Mouse (Mus musculus): ENCODE data around the gene Jade2. TPM values are rescaled to one million over a fixed set of nuclear protein-coding genes. Genes with fewer than 3 reads are reported as not detected.

Jade2 gene
- polyA plus RNA-seq, 1 experiment from 2014 or later, result 1.8 TPM

DNA sequence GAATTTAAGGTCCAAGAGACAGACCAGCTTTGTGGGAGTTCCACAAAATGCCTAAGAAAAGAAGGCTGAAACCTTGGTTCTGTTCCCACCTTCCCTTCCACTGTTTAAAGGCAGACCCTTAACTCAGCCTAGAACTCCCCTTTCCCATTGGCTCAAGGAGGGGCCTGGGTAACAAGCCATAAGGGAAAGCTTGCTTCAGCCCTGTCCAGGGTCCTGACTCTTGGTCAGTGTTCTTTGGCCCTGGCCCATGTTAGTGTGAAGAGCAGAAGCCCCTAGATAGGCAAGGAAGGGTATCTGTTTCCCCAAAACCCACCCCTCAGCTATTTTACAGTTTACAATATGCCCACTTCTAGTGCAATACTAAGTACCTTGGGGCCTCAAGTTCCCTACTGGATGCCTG, 13.6 kb downstream of the Jade2 start:
- no peak overlapping the region for H3K9ac ChIP-seq
- H3K27ac ChIP-seq, result no peak overlapping the region
- H3K27me3 ChIP-seq, result no peaks in the 10 kb centered on the region
- no peaks in the 10 kb centered on the region for H3K9me3 ChIP-seq
- 0 out of 2 replicates have a peak, but pooled peaks cover 4% of the 10 kb centered on the region for H3K4me1 ChIP-seq
- no peak overlapping the region for H3K4me3 ChIP-seq
- no peak for ATAC-seq (ENCODE audit: insufficient number of reproducible peaks, insufficient read depth, low FRiP score, low TSS enrichment)
- H3K4me2 ChIP-seq (replicated peaks), result no peak overlapping the region
- no peaks in the 10 kb centered on the region for H3K36me3 ChIP-seq

DNA sequence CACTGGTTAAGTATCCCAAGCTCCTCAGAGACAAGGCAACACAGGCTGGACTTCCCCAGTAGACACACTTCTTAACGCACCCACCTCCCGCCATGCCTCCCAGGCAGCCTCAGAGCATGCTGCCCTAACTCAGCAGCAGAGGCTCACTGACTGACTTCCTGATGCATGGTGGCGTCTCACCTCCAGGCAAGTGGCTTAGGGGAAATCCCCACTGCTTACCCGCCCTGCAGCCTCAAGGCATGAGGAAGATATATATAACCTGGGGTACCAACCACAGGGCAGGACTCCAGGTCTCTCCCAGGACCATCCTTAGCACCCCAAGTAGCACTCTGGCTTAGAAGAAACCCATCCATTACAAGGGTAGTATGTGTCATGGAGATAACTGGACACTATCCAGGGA, 14.3 kb downstream of the Jade2 start:
- Histone ChIP-seq H3K9me3 (no peaks in the 10 kb centered on the region), H3K9ac (no peak overlapping the region), H3K36me3 (no peaks in the 10 kb centered on the region), H3K4me2 (replicated peaks) (no peak overlapping the region), H3K4me1 (0 out of 2 replicates have a peak, but pooled peaks cover 4% of the 10 kb centered on the region), H3K27ac (no peak overlapping the region), H3K27me3 (no peaks in the 10 kb centered on the region), H3K4me3 (no peak overlapping the region)
- WGBS, result 89% methylated on average over 4 of the region's 4 CpGs
- ATAC-seq (ENCODE audit: insufficient number of reproducible peaks, insufficient read depth, low FRiP score, low TSS enrichment), result no peak

DNA sequence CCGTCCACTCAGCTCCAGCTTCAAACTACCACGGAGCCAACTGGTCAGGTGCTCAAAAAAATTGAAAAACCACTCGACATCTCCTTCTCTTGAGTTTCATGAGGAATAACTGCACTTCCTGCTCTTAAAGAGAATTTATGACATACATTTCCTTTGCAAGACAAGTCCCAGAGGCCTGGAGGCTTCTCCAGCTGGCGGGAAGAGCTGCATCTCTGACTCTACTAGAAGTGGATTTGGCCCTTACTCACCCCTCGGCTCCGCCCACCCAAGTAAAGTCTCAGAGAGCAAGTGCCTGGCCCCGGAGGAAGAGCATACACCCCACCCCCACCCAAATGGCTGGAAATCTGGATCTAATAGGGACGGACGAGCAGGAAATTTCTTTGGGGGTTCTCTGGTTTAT, 16.3 kb downstream of the Jade2 start:
- Histone ChIP-seq H3K27me3 (no peaks in the 10 kb centered on the region), H3K9ac (no peak overlapping the region), H3K4me3 (no peak overlapping the region)

DNA sequence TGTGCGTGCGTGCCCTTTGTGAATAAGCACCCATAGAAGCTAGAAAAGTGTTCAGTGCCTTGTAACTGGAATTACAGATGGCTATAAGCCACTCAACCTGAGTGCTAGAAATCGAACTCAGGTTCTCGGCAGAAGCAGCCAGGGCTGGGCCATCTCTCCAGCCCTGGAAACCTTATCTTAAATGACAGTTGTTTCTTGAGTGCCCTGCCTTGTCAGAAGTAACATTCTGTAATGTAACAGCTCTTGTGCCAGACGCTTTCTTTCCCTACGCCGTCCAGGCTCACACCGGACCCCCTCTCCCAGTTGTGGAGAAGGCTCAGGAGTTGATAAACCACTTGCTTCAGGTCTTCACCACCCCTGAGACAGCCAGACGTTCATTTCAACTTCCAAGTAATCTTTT, 16.8 kb downstream of the Jade2 start:
- H3K9ac ChIP-seq, result no peak overlapping the region
- H3K9me3 ChIP-seq, result no peaks in the 10 kb centered on the region
- no peak overlapping the region for H3K27ac ChIP-seq
- H3K4me1 ChIP-seq, result 0 out of 2 replicates have a peak, but pooled peaks cover 4% of the 10 kb centered on the region
- ATAC-seq (ENCODE audit: insufficient number of reproducible peaks, insufficient read depth, low FRiP score, low TSS enrichment), result no peak
- WGBS, result 74% methylated on average over 9 of the region's 9 CpGs
- H3K4me3 ChIP-seq, result no peak overlapping the region
- H3K4me2 ChIP-seq (replicated peaks), result no peak overlapping the region
- H3K27me3 ChIP-seq, result no peaks in the 10 kb centered on the region
- H3K36me3 ChIP-seq, result no peaks in the 10 kb centered on the region

More for the DNA sequence above, 16.3 kb downstream of the Jade2 start:
- no peak overlapping the region for H3K4me2 ChIP-seq (replicated peaks)
- no peak overlapping the region for H3K27ac ChIP-seq
- H3K36me3 ChIP-seq, result no peaks in the 10 kb centered on the region
- 59% methylated on average over 9 of the region's 9 CpGs for WGBS
- ATAC-seq (ENCODE audit: insufficient number of reproducible peaks, insufficient read depth, low FRiP score, low TSS enrichment), result no peak
- 0 out of 2 replicates have a peak, but pooled peaks cover 4% of the 10 kb centered on the region for H3K4me1 ChIP-seq
- no peaks in the 10 kb centered on the region for H3K9me3 ChIP-seq

DNA sequence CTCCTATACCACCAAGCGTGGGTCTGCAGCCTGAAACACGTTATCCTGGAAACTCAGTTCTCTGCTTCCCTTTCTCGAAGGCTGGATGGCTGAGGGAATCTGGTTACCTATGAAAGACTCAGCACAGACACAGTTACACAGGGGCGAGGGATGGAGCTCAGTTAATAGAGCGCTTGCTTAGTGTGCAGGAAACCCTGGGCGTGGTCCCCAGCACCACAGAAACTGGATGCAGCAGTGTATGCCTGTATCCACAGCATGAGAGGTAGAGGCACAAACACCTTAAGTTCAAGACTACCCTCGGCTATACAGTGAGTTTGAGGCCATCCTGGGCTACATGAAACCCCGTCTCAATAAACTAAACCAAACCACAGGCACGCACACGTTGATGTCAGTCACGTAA, 17.5 kb downstream of the Jade2 start:
- ATAC-seq (ENCODE audit: insufficient number of reproducible peaks, insufficient read depth, low FRiP score, low TSS enrichment), result no peak
- Histone ChIP-seq H3K9me3 (no peaks in the 10 kb centered on the region), H3K4me3 (no peak overlapping the region), H3K4me2 (replicated peaks) (no peak overlapping the region), H3K27ac (no peak overlapping the region), H3K9ac (no peak overlapping the region), H3K27me3 (no peaks in the 10 kb centered on the region), H3K36me3 (no peaks in the 10 kb centered on the region), H3K4me1 (0 out of 2 replicates have a peak, but pooled peaks cover 4% of the 10 kb centered on the region)
- WGBS, result 84% methylated on average over 11 of the region's 11 CpGs

DNA sequence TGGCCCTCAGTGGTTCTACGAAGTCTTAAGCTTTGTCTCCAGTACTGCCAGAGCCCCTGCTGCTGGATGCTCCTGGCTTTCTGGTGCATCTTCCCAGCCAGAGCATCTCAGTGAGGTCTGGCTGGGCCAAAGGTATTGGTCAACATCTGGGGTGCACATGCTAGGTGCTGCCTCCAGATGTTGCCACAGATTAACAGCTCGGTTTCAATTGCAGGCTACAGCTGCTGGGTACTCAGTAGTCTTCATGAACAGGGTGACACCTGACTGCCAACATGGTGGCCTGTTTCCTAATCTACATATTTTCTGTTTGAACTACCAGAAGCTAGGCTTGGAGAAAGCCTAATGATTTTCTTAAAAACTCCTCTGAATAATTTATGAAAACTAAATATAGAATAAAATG, 18.3 kb downstream of the Jade2 start:
- 0 out of 2 replicates have a peak, but pooled peaks cover 4% of the 10 kb centered on the region for H3K4me1 ChIP-seq
- 54% methylated on average over 2 of the region's 2 CpGs for WGBS
- H3K4me3 ChIP-seq, result no peak overlapping the region
- no peak overlapping the region for H3K9ac ChIP-seq
- H3K27ac ChIP-seq, result no peak overlapping the region
- H3K27me3 ChIP-seq, result no peaks in the 10 kb centered on the region
- H3K4me2 ChIP-seq (replicated peaks), result no peak overlapping the region
- 0 out of 2 replicates have a peak, but pooled peaks cover 6% of the 10 kb centered on the region for H3K36me3 ChIP-seq
- H3K9me3 ChIP-seq, result no peaks in the 10 kb centered on the region
- no peak for ATAC-seq (ENCODE audit: insufficient number of reproducible peaks, insufficient read depth, low FRiP score, low TSS enrichment)

DNA sequence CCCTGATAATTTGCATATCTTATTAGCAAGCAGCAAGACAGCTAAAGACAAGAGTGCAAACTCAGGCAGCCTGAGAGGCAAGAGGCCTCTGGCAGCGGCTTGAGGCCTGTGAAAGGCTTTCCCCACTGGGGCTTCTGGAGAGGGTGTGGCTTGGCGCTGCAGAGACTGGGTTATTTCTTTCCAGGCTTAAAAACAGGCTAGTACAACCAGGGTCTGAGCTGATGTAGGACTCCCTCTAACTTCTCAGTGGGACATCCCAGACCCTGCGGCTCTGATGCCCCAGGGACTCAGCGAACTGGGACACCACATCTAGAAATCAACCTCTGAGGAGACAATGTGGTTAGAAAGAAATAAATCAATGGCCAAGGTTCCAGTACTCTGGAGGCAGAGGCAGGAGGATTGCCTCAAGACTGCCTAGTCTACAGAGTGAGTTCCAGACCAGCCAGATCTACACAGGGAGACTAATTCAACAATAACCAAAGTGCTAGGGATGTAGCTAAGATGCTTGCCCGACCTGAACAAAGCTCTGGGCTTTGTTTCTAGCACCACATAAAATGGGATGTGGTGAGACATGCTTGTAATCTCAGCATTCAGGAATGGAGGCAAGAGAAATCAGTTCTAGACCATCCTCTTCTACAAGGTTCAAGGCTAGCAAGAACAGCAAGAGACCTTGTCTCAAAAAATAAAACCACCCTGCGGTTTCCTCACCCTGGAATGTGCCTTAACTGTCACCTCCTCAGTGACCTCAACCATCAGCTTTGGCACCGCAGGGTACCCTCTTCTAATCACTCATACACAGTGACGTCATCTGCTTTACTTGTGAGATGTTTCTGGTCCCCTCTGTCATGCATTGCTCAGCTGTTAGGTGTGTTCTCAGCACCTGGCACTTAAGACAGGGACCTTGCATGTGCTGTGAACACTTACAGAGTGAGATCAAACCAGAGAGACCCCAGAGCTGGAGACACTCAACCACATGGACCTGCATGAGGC, 20.0 kb downstream of the Jade2 start:
- Histone ChIP-seq H3K4me1 (0 out of 2 replicates have a peak, but pooled peaks cover 4% of the 10 kb centered on the region), H3K4me2 (replicated peaks) (no peak overlapping the region), H3K36me3 (0 out of 2 replicates have a peak, but pooled peaks cover 6% of the 10 kb centered on the region), H3K27me3 (no peaks in the 10 kb centered on the region), H3K27ac (no peak overlapping the region), H3K9ac (no peak overlapping the region), H3K4me3 (no peak overlapping the region), H3K9me3 (no peaks in the 10 kb centered on the region)
- WGBS, result 74% methylated on average over 8 of the region's 8 CpGs
- ATAC-seq (ENCODE audit: insufficient number of reproducible peaks, insufficient read depth, low FRiP score, low TSS enrichment), result no peak

DNA sequence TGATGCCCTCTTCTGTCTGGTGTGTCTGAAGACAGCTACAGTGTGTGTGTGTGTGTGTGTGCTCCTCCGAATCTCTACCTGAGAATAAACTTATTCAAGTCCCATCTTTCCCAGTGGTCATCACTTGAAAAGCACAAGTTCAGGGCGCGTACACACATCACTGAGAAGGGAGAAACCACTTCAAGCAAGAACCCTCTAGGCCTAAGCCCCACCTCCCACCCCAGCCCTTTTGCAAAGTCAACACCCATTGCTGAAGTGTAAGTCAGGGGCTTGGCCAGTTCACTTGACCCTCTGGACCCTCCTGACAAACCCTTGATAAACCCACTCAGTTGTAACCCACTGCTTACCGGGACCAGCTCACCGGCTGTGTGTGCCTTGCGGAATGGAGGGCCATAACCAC, 20.9 kb downstream of the Jade2 start:
- ATAC-seq (ENCODE audit: insufficient number of reproducible peaks, insufficient read depth, low FRiP score, low TSS enrichment), result 0 out of 2 replicates have a peak, but pooled peaks have one; percentile 15
- WGBS, result 94% methylated on average over 6 of the region's 6 CpGs
- H3K36me3 ChIP-seq, result 0 out of 2 replicates have a peak, but pooled peaks cover 6% of the 10 kb centered on the region
- H3K9ac ChIP-seq, result no peak overlapping the region
- 0 out of 2 replicates have a peak, but pooled peaks cover 4% of the 10 kb centered on the region for H3K4me1 ChIP-seq
- H3K4me2 ChIP-seq (replicated peaks), result no peak overlapping the region
- H3K9me3 ChIP-seq, result no peaks in the 10 kb centered on the region
- no peak overlapping the region for H3K4me3 ChIP-seq
- H3K27ac ChIP-seq, result no peak overlapping the region
- H3K27me3 ChIP-seq, result no peaks in the 10 kb centered on the region

DNA sequence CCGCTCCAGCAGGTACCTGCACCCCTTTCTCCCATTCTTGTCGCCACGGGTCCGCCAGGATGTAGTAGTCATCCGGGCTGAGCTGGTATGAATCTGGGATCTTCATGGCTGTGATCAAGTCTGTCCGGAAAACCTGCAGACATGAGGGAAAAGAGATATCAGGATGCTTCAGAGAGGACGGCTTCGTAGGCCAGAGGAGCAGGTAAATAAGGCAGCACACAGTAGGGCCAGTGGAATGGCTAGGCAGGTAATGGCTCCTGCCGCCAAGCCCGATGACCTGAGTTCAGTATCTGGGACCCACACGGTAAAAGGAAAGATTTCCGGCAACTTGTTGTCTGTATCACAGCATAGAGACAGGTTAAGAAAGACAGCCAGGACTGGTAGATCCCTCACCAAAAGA, 21.9 kb downstream of the Jade2 start:
- no peak overlapping the region for H3K27ac ChIP-seq
- H3K9ac ChIP-seq, result no peak overlapping the region
- ATAC-seq (ENCODE audit: insufficient number of reproducible peaks, insufficient read depth, low FRiP score, low TSS enrichment), result no peak
- no peaks in the 10 kb centered on the region for H3K27me3 ChIP-seq
- H3K4me3 ChIP-seq, result no peak overlapping the region
- no peaks in the 10 kb centered on the region for H3K9me3 ChIP-seq
- H3K4me2 ChIP-seq (replicated peaks), result no peak overlapping the region
- no peaks in the 10 kb centered on the region for H3K4me1 ChIP-seq
- WGBS, result 95% methylated on average over 12 of the region's 12 CpGs
- 0 out of 2 replicates have a peak, but pooled peaks cover 9% of the 10 kb centered on the region for H3K36me3 ChIP-seq

DNA sequence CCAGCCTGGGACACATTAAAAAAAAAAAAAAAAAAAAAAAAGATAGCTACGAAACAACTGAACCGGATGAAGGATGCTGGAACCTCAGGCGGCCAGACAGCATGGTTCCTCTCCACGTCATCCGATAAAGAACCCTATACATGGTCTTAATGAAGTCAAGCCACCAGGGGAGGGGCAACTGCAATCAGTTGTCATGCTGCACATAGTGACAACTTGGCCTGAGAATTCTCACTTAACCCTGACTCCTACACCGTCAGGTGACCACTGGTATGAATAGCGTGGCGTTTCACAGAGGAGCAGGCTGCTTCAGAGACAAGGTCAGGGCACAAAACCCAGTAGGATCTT, 23.4 kb downstream of the Jade2 start:
- ATAC-seq (ENCODE audit: insufficient number of reproducible peaks, insufficient read depth, low FRiP score, low TSS enrichment), result no peak
- Histone ChIP-seq H3K9ac (no peak overlapping the region), H3K4me1 (no peaks in the 10 kb centered on the region), H3K9me3 (no peaks in the 10 kb centered on the region), H3K27me3 (no peaks in the 10 kb centered on the region), H3K4me3 (no peak overlapping the region), H3K36me3 (0 out of 2 replicates have a peak, but pooled peaks cover 14% of the 10 kb centered on the region), H3K4me2 (replicated peaks) (no peak overlapping the region), H3K27ac (no peak overlapping the region)
- 92% methylated on average over 8 of the region's 8 CpGs for WGBS

DNA sequence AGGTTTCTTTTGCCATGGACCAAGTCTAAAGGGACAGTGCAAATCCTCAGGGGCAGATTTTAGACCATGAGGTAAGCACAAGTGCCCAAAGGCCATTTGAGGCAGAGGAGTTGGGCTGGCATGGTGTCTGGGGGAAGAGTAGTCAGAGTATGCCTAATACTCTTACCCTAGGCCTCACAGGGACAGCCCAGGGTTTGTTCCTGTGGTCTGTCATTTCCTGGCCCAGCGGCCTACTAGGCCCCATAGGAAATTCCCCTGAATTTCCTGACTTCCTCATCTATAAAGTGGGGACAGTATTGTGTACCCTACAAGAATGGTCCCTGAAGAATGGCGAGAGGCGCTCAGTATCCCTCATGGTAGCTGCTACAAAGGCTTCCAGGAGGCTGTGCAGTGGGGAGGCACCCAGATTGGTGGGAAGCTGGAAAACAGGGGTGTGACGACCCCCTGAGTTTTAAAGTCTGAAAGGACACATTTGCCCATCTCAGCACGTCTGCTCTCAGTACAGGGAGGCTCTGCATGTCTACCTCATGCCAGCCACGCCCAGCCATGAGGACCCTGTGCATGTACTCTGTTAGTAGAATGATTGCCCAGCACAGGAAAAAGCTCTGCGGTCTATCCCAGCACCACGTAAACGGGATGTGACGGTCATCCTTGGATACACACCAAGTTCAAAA, 23.9 kb downstream of the Jade2 start:
- Histone ChIP-seq H3K9me3 (no peaks in the 10 kb centered on the region), H3K4me2 (replicated peaks) (no peak overlapping the region), H3K27ac (no peak overlapping the region), H3K4me3 (no peak overlapping the region), H3K9ac (no peak overlapping the region), H3K4me1 (no peaks in the 10 kb centered on the region), H3K27me3 (no peaks in the 10 kb centered on the region), H3K36me3 (0 out of 2 replicates have a peak, but pooled peaks cover 14% of the 10 kb centered on the region)
- 87% methylated on average over 10 of the region's 10 CpGs for WGBS
- ATAC-seq (ENCODE audit: insufficient number of reproducible peaks, insufficient read depth, low FRiP score, low TSS enrichment), result no peak
